ENCODE assay signal across 9 mouse cellular contexts in genomic region chr7:132507361-132507760, GRCm38 (mm10).
DNase-seq lines count a peak whose midpoint lies in the region; ATAC-seq lines count a peak whose summit lies in the region.
"Had no signal": no experiment of that assay in that cellular context is flagged by ENCODE, and none has a peak within 500 bp of the region (broad histone marks: within the 10 kb centered on the region; RNA-seq: fewer than 3 reads in every experiment).

No protein-coding gene starts in this region.

- H3K9me3 ChIP-seq in forebrain, embryonic 11.5 days (ENCODE audit: control insufficient read depth, low read length), result no peaks in the 10 kb centered on the region
- H3K9me3 ChIP-seq in forebrain, embryonic 16.5 days (ENCODE audit: control insufficient read depth, low read length), result no peaks in the 10 kb centered on the region
- H3K9me3 ChIP-seq: stomach, embryonic 15.5 days had no signal

- no peaks in the 10 kb centered on the region for H3K27me3 ChIP-seq in forebrain, embryonic 11.5 days (ENCODE audit: control insufficient read depth, insufficient read depth, low read length)
- H3K27me3 ChIP-seq in forebrain, embryonic 16.5 days (replicated peaks; ENCODE audit: control insufficient read depth, insufficient read depth, low read length), result no peaks in the 10 kb centered on the region
- H3K27me3 ChIP-seq: stomach, embryonic 15.5 days had no signal

- peak; percentile 54 for DNase-seq in forebrain, embryonic 11.5 days (ENCODE audit: low spot score)
- DNase-seq in lung, postnatal 14 days, result peak; percentile 7
- no peak for DNase-seq in lung, adult 18-20 months
- peak; percentile 13 for DNase-seq in cerebellum, adult 9-10 months
- DNase-seq in lung, postnatal 36 days, result peak; percentile 15
- DNase-seq in frontal cortex, postnatal 36 days (ENCODE audit: low spot score in 2 of 2), result no peak
- no peak for DNase-seq in layer of hippocampus, adult 9-10 months (ENCODE audit: low spot score)

- no peak overlapping the region for H3K4me2 ChIP-seq in forebrain, embryonic 11.5 days (ENCODE audit: low read depth, low read length, severe bottlenecking)
- H3K4me2 ChIP-seq in forebrain, embryonic 16.5 days (ENCODE audit: low read length), result no peak overlapping the region
- H3K4me2 ChIP-seq: stomach, embryonic 15.5 days had no signal

- H3K27ac ChIP-seq in forebrain, embryonic 11.5 days (ENCODE audit: low read depth, low read length), result no peak overlapping the region
- no peak overlapping the region for H3K27ac ChIP-seq in forebrain, embryonic 16.5 days (ENCODE audit: low read length)
- H3K27ac ChIP-seq: stomach, embryonic 15.5 days had no signal

- no peaks in the 10 kb centered on the region for H3K36me3 ChIP-seq in forebrain, embryonic 11.5 days (ENCODE audit: control insufficient read depth, insufficient read depth, low read length)
- no peaks in the 10 kb centered on the region for H3K36me3 ChIP-seq in forebrain, embryonic 16.5 days (ENCODE audit: control insufficient read depth, insufficient read depth)
- H3K36me3 ChIP-seq: stomach, embryonic 15.5 days had no signal

- H3K4me3 ChIP-seq in forebrain, embryonic 11.5 days (ENCODE audit: low read depth, low read length), result no peak overlapping the region
- H3K4me3 ChIP-seq in forebrain, embryonic 16.5 days (replicated peaks; ENCODE audit: low read length), result no peak overlapping the region
- H3K4me3 ChIP-seq: stomach, embryonic 15.5 days had no signal

- no peaks in the 10 kb centered on the region for H3K4me1 ChIP-seq in forebrain, embryonic 11.5 days (replicated peaks; ENCODE audit: control insufficient read depth, insufficient read depth, low read length)
- no peaks in the 10 kb centered on the region for H3K4me1 ChIP-seq in forebrain, embryonic 16.5 days (replicated peaks; ENCODE audit: control insufficient read depth, insufficient read depth, low read length)
- H3K4me1 ChIP-seq: stomach, embryonic 15.5 days had no signal

- no peak overlapping the region for H3K9ac ChIP-seq in forebrain, embryonic 11.5 days (ENCODE audit: low read length)
- H3K9ac ChIP-seq in forebrain, embryonic 16.5 days (replicated peaks; ENCODE audit: low read depth, low read length), result no peak overlapping the region
- H3K9ac ChIP-seq: stomach, embryonic 15.5 days had no signal

- 45% methylated on average over 4 of the region's 4 CpGs for WGBS in forebrain, embryonic 11.5 days
- WGBS in forebrain, embryonic 16.5 days, result 47% methylated on average over 4 of the region's 4 CpGs

- no peak for ATAC-seq in forebrain, embryonic 11.5 days (replicated peaks; ENCODE audit: low FRiP score)
- no peak for ATAC-seq in forebrain, embryonic 16.5 days

Comparison
In these comparisons a context has a peak if more than half of its experiments do, and no peak if none do; other contexts are left out.
1. DNase-seq: peak in forebrain, embryonic 11.5 days (single experiment), lung, postnatal 14 days (single experiment), cerebellum, adult 9-10 months (single experiment) and lung, postnatal 36 days (single experiment); none in lung, adult 18-20 months (0 of 2), frontal cortex, postnatal 36 days (0 of 2) and layer of hippocampus, adult 9-10 months (single experiment).